Mouse (Mus musculus) thymus, postnatal 25 days (tissue): ENCODE results near the gene Gm42372.

Experiments
- DNase-seq: peaks from one replicate; pipeline ENCODE4 v3.0.0; 2022

The Gm42372 gene

DNA sequence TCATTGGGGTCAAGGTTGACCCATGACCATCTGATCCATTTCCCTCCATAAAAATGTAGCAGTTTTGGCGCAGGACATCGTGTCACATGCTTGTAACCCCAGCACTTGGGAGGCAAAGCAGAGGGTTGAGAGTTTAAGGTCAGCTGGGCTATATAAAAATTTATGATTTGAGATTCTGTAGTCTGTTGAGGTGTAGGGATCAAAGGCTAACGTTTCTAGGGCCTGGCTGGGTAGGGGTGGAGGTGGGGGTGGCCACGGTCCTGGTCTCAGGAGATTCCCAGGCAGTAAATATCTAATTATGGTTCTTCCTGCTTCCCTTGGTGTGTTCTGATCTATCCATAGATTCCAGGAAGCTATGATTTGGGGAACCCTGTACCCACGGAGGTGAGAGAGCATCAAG, 21.2 kb upstream of the Gm42372 start:
- DNase-seq: no peak

DNA sequence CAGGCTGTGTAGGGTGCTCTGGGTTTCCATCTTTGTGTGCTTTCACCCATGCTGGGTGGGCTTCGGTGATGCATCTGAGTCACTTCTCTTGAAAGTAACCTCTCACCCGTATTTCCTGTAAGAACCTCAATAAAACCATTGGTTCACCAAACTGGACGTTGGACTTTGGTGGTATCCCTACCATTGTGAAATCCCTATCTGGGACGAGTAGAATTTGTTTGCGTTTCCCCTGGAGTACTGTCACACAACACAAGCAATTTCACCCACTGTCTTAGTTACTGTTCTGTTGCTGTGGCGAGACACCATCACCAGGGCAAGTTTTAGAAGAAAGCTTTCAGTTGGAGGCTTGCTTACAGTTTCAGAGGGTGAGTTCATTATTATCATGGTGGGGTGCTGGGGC, 14.5 kb upstream of the Gm42372 start:
- DNase-seq: no peak

DNA sequence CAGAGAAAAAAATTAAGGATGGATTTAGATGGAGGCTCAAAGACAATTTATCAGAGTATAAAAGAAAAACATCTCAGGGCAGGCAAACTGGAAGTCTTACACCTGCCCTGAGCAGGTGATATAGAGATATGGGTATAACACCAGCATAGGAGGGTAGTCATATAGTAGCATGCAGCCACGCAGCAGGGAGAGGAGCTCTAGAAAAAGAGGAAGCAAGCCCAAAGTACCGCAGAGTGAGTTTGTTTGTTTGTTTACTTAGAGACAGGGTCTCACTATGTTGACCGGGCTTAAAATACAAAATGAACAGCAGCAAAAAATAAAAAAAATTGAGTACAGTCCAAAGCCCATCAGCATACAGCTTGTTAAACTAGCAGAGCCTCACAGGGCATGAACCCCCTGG, 11.7 kb upstream of the Gm42372 start:
- no peak for DNase-seq

DNA sequence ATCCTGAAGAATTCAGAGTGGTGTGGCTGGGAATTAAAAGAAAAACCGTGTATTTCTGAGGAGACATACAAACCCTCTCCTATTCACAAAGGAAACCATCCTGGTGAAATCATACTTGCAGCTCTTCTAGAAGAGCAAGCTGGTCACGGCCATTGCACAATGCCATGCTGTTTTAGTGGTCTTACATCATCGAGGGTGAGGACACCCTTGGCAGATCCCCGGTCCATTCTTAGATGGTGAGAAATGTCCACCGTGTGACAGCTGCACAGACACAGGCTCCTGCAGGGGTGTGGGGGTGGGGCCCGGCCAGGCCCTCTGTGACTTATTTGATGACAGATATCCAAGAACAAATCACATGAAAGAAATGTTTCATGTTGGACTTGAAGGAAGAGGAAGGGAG, 8.9 kb upstream of the Gm42372 start:
- DNase-seq: no peak

DNA sequence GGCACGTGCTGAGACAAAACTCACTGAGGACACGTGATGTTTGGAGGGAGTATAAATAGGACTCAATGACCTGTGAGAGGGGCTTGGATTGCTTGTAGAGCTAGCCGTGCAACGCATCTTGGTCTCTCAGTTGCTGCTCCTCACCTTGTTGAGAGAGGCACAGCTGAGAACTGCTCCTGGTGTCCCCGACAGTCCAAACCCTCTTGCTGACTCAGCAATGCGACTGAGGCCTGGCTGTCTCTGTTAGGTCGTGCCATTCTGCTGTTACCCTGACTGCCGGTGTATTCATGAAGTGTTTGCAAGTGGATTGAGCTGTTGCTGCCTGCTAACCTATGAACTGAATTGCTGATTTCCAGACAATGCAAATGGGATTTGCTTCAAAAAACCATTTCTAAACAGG, 6.6 kb upstream of the Gm42372 start:
- DNase-seq: no peak

DNA sequence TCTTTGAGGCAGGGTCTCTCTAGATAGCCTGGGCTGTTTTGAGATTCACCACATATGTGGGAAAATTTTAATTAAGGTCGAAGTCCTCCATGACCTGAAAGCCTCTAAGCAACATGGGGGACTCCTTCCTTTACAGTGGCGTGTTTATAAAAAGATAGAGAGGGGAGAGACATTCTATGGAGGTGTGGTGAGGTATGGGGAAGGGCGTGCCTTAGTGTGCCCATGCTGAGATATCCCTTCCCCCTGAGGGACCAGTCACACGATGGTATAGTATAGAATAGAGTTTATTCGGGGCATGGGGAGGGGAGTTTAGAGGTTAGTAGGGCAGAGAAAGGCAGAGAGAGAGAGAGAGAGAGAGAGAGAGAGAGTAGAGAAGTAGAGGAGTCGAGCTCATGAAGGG, 4.7 kb upstream of the Gm42372 start:
- no peak for DNase-seq

DNA sequence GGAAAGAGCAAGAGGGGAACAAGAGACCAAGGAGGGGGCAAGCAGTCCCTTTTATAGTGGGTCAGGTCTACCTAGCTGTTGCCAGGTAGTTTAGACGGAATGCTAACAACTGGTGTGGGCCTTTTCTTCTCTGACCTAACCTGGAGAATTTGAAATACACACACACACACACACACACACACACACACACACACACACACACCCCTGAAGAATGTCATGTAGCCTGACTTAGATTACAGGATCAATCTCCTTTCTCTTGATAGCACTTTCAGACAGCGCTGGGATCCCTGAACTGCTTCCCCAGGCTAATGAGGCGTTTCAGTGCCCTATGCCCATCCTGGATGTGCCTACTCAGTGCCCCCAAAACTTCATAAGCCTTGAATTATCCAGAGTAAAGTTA, 4.3 kb upstream of the Gm42372 start:
- no peak for DNase-seq

DNA sequence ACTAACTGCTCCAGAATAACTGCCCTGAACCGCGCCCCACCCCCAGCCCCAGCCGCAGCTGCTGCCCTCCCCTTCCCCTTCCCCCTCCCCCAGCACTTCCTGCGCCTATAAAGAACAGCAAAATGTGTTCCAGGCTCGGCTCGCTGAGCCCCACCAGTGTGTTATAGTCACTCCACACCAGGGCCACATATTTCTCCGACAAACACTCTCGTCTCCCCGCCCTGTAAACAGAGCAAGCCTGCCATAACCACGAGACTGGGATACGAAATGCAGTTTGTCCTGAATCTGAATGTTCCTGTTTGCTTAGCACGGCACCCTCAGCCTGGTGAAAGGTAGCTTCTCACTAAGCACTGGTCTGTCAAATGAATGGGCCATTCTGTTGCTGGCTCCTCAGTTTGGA, 2.5 kb upstream of the Gm42372 start:
- DNase-seq: peak; percentile 82

DNA sequence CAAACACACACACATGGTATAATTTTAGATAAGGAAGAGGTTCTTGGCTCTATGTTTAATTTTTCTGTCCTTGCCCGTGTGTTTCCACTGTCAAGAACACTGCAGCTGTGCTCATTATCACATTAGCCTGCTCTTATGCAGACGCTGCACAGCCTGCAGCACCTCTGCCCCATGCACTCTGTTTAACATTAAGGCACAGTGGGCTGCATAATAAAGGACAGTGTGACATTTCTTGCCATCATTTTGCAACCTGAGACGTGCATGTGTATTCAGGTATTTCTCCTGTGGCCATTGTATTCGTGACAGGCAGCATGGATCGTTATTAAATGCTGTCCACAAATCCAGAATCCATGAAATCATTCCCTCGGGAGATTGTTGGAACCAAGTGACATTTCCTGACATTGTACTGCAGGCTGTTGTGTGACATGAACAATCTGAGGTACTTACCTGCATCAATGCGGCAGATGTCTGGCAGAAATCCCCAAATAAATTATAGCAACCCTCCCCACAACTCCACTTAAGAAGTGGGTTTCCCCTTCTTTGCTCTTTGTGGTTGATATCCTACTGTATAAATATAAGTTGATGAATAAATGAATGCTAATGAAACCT, 4.8 kb downstream of the Gm42372 start:
- DNase-seq: no peak

DNA sequence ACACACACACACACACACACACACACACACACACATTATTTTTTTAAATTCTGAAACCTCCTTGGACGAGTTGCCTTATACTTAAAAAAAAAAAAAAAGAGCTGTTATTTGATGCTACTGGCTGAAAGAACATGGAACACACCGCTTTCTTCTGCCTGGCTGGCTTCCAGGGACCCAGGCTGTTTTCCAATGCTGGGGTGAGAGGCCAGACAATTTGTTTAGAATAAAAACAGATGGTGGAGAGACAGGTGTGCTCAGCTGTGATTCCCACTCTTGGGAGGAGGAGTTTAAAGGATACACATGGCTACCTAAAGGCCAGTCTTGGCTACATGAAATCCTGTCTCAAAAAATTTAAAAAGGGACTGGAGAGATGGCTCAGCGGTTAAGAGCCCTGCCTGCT, 5.5 kb downstream of the Gm42372 start:
- DNase-seq: no peak

DNA sequence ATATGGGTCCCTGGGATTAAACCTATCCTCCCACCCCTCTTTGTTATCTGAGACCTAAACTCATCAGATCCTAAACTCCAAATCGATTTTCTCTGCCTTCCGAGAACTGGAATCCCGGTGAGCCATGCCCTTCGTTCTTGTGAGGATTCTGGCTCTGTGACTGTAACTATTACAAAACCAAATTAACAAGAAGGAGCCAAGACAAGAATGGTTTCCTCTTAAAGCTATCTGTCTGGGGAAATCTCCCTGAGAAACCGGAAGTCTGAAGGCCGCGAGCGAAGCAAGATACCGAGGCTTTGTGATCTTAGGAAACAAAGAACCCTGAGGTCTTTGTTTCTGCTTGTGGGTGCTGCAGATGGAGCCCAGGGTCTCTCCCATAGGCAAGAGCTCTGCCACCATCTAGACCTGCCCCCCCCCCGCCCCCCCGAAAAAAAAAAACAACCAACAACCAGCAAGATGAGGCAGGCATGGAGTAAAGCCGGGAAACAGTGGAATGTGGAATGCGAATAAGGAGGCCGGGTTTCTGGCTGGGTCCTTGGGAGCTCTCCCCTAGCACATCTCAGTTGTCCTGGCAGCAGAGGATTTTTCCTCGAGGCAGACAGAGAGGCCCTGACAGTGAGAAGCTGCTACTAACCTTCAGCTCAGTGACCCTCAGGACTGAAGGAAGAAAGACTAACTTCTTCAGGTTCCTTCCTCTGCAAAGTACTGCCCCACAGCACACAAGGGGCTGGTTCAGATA, 7.3 kb downstream of the Gm42372 start:
- peak; percentile 45 for DNase-seq

DNA sequence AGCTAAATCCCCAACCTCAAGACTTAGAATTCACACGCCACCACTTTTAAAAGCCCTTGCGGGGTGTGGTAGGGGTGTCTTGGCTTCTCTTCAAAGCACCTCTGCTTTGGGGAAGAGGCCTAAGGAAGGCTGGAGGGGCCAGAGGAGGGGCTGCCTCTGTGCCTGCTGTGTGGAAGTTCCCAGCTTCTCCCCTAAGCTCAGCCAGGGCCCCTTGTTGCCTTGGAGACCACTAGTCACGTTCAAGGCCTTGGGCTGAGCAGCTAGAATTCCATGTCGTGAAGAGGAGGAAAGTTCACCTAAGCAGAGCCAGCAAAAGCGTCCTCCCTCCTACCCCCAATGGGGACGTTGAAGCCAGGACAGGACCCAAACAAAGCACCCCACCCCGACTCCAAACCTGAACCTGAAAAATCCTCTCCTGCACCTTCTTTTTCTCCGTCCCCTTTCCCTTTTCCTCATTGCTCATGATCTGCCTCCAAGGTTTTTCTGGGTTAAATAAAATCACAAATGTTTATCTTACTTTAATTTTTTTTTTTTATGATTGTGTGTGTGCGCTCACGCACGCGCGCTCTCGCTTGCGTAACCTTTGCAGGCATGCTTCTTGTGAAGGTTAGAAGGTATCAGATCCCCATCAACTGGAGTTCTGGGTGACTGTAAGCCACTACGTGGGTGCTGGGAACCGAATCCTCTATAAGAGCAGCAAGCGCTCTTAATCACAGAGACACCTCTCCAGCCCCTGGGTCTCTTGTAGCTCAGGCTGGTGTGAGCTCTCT, 9.0 kb downstream of the Gm42372 start:
- no peak for DNase-seq

DNA sequence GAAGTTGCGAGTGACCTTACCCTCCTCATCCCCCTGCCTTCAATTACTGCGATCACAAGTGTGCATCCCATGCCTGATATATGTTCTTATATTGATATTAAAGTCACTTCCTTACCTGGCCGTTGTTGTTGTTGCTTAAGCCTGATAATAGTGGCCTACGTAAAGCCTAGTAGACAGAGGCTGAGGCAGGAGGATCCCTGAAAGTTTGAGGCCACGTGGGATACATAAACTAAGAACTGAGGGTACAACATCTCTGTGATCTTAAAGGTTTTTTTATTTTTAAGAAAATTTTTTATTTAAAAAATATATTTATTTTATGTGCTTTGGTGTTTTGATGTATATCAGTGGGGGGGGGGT, 9.5 kb downstream of the Gm42372 start, which contains the start of gene Ccdc8:
Gene Ccdc8, plus strand, starts transcription at position 258 of the 357 bp plus-strand sequence.
- DNase-seq: no peak

DNA sequence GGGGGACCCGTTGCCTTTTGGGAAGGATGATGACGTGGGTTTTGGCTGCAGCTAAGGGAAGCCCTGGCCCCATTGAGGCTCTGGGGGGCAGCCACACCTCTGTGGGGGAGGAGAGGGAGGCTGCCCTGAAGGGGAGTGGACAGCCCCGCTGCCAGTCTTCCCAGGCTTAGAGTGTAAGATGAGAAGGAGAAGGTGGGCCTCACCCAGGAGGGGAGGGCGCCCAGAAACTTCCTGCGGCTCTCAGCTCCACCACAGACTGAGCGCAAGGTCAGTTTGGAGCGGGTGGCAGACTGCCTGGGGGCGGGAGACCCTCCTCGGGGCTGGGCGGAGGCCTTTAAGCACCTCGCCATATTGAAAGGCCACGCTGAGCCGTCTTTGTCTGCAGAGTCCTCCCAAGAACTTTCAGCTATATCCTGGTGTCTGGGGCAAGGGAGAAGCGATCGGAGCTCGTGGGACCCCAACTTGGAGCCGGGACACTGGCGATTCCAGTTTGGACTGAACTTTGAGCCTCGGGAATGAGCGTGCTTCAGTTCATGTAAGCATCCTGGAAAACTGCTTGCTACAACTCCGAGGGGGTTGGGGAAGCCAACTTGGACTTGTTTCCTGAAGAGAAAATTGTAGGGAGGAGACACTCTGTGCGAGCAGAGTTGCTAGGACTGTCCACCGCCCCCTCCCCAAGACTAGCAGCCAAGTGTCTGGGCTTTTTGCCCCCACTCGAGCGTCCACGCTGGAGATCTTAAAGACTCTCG, 10.9 kb downstream of the Gm42372 start:
- no peak for DNase-seq

DNA sequence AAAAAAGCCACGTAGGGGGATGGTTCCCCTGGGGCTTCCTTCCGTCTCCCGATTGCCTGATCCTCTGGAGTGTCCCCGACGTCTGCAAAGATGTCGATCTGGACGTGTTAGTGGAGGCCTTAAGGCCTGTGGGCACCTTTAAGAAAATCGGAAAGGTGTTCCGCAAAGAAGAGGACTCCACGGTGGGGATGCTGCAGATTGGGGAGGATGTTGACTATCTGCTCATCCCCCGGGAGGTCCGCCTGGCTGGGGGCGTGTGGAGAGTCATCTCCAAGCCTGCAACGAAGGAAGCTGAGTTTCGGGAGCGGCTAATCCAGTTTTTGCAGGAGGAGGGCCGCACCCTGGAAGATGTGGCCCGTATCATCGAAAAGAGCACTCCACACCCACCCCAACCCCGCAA, 11.5 kb downstream of the Gm42372 start:
- no peak for DNase-seq

DNA sequence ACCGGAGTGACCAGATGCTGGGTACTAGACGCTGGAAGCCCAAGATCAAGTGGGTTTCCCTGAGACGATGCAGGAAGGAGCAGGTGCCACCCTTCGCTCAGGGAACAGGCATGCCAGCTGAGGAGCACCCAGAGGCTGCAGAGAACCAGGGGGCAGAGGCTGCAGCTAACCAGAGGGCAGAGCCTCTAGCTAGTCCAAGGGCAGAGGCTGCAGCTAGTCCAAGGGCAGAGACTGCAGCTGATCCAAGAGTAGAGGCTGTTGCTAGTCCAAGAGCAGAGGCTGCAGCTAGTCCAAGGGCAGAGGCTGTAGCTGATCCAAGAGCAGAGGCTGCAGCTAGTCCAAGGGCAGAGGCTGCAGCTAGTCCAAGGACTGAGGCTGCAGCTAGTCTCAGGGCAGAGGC, 12.5 kb downstream of the Gm42372 start:
- DNase-seq: no peak

DNA sequence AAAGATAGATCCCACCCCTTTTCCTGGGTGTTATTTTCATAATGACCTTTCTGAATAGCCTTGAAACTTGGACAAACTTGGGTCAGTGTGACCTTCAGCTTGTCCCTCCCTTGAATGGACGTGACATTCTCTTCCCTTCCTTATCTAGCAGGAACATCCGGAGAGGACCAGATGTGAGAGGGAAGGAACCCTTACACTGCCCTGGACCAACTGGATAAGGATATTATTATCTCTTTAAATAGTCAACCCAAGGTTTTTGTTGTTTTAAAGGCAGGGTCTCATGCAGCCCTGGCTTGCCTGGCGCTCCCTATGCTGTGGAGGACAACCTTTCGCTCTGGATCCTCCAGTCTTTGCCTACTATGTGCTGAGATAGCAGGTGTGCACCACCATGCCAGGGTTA, 16.3 kb downstream of the Gm42372 start:
- no peak for DNase-seq

DNA sequence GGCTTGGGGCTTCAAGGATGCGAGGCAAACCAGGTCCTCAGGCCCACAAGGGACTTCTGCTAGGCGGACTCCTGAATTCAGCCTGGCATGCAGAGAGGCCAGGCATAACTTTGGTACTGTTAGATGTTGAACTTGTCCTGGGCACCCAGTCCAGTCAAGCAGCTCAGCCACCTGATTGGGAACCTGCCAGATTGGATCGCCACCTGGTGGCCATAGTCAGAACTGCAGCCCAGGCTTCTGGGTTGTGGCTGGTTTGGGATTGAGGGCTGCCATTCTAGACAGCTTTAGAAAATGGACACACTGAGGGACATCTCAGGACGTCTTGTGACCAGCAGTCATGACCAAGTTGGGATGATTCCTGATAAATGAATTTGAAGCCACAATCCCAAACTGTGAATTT, 16.8 kb downstream of the Gm42372 start:
- DNase-seq: peak; percentile 87

DNA sequence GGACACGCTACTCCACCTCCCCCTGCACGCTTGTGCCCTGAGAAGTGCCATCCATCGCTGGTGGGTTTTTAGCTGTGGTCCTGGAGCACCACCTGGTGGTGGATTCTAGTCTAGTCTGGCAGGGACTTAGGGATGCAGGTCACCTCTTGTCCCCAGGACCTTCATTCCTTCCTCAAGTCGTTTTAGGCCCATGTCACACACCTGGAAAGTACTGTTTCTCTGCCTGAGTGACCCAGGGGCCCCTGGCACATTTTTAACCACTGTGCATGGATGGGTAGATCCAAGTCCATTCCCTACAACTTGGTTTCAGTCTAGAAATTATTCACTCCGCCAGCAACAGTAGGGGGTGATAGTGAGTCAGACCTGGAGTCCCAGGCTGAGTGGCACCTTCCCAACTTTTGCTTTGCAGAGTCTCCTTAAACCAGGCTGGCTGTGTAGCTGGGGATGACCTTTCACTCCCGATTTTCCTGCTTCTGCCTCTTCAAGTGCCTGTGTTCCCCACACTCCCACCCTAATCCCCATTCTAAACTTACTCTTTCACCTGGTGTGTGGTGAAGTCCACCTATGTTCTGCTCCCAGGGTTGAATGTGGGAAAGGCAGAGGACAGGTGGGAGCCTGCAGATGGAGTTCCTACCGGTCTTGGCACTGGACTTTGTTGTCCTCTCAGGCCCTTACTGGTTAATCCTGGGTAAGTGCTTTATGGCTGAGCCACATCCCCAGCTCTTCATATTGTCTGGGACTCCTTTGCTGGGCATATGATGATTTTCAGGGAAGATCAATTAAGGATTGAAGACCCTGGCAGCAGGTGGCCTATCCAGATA, 19.7 kb downstream of the Gm42372 start:
- DNase-seq: peak; percentile 88

DNA sequence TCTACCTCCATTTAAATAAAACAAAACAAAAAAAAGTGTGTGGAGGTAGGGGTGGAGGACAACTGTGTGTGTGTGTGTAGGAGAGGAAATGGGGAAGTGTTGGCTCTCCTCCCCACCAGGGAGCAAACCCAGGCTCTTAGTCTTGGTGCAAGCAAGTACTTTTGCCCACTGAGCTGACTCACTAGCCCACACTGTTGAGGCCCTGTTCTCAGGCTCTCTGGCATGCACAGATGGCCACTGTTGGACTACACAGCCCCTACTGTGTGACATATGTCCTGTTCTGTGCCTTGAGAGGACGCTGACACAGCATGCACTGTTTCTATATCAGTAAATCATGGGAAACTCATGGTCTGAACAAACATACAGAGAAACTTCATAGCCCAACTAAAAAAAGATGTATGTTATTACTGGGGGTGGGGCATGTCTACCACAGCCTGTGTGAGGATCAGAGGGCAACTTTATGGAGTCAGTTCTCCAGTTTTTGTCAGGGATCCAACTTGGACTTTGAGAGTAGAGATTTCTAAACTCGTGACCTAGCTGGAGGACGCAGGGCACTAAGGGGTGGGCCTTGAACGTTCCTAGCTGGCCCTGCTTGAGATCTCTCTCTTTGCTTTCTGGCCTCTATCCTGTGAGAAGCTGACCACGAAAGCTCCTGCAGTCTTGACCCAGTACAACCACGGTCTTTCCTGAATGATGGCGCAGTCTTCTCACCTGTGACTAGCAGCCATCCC, 20.5 kb downstream of the Gm42372 start:
- DNase-seq: no peak

DNA sequence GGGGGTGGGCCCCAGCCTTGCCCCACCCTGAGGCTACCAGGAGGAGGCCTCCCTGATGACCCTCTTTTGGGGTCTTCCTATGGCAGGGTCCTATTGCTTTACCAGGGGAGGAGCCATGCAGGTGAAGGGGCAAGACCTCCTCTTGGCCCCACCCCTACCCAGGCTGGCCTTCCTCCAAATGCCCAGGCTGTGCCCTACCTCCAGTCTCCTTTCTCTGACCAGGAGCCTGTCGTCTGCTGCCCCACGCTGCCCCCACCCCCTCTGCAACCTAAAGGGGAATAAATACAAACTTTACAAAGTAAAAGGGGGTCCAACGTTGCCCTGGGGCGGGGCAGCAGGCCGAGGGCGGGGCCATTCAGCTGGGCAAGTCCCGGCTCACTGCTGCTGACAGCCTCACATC, 21.8 kb downstream of the Gm42372 start:
- no peak for DNase-seq

DNA sequence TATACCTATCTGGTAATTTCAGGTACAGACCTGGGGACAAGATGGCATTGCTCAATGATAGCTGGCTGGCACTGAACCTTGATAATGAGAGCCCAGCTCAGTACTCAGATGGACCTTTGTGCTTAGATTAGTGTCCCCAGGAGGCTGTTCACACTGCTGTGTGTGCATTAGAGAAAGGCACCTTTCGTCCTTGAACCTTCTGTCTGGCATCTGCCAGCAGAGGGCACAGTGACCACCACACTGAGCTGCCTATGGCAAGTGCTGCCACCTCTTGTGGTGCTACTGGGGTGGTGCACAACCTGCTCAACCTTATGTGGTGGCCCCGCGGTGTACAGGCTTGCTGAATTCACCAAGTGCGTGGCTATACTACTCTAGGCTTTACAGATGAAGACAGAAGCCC, 24.4 kb downstream of the Gm42372 start:
- peak; percentile 55 for DNase-seq
